Mouse (Mus musculus) CH12.LX (cell line): ENCODE measurements around the gene D1Ertd622e. TPM values are rescaled to one million over a fixed set of nuclear protein-coding genes. Genes with fewer than 3 reads are reported as not detected.

Experiments
- polyA plus RNA-seq: library from polyadenylated mRNA; unstranded; fragments of >175 nt; gene quantifications from 2 replicates; pipeline ENCODE4 v1.2.1, GENCODE M21; 2012; ENCODE audit warnings: low read depth; ENCODE audit not compliant: insufficient read length
- total RNA-seq, 2 experiments: library from RNA; depleted of rRNA; stranded (reverse); fragments of 300-350 nt in 1 of 2; fragments of >200 nt in 1 of 2; gene quantifications; 2 replicates each; pipeline ENCODE4 v1.2.3; 2012 to 2014

Gene D1Ertd622e
- total and polyA plus RNA-seq, 3 experiments = 9.0 to 27.3 (median 22.1) TPM

Other genes starting within 250 kb of the D1Ertd622e start
- gene Gin1, start 108.1 kb upstream of the D1Ertd622e start, total RNA-seq (2012; rRNA removed) = 5.8 and 6.3 TPM in 2 replicates
- 15.0 and 16.2 TPM in 2 replicates for gene Gin1, start 108.1 kb upstream of the D1Ertd622e start, total RNA-seq (2014; rRNA removed)
- gene Gin1, start 108.1 kb upstream of the D1Ertd622e start, polyA plus RNA-seq = 10.4 and 10.5 TPM in 2 replicates
- 27.4 and 32.8 TPM in 2 replicates for gene Ppip5k2, start 108.3 kb upstream of the D1Ertd622e start, total RNA-seq (2012; rRNA removed)
- 44.9 and 50.6 TPM in 2 replicates for gene Ppip5k2, start 108.3 kb upstream of the D1Ertd622e start, total RNA-seq (2014; rRNA removed)
- gene Ppip5k2, start 108.3 kb upstream of the D1Ertd622e start, polyA plus RNA-seq = 28.4 and 29.8 TPM in 2 replicates